Mouse (Mus musculus) hindbrain, embryonic 16.5 days (tissue): Measurements from ENCODE around the gene Slc38a6. TPM values are rescaled to one million over a fixed set of nuclear protein-coding genes. Genes with fewer than 3 reads are reported as not detected.

Experiments used
- ATAC-seq: fragments of 200-750 bp; cut with Nextera tagmentation; 2 replicates; pipeline ENCODE4 v1.8.0; 2017; ENCODE audit warnings: moderate TSS enrichment, moderate library complexity
- H3K27ac ChIP-seq: fragments of 300-500 bp; sonication (generic); 2 replicates; pipeline ENCODE4 v1.5.1; 2014; ENCODE audit warnings: low read depth, mild to moderate bottlenecking, control low read depth, low read length, moderate library complexity
- H3K27me3 ChIP-seq: fragments of 300-500 bp; sonication (generic); replicated peaks from 2 replicates; pipeline ENCODE4 v1.6.1; 2014; ENCODE audit warnings: low read length; ENCODE audit not compliant: control insufficient read depth, insufficient read depth
- H3K36me3 ChIP-seq: fragments of 300-500 bp; sonication (generic); 2 replicates; pipeline ENCODE4 v1.6.1; 2014; ENCODE audit warnings: mild to moderate bottlenecking, low read length, moderate library complexity, mixed read lengths; ENCODE audit not compliant: control insufficient read depth, insufficient read depth
- H3K4me1 ChIP-seq: fragments of 300-500 bp; sonication (generic); 2 replicates; pipeline ENCODE4 v1.6.1; 2014; ENCODE audit warnings: low read depth, low read length; ENCODE audit not compliant: control insufficient read depth, insufficient read depth
- H3K4me2 ChIP-seq: fragments of 300-500 bp; sonication (generic); 2 replicates; pipeline ENCODE4 v1.6.1; 2014; ENCODE audit warnings: mild to moderate bottlenecking, low read length, control low read depth, moderate library complexity
- H3K4me3 ChIP-seq: fragments of 300-500 bp; sonication (generic); 2 replicates; pipeline ENCODE4 v1.5.1; 2014; ENCODE audit warnings: mild to moderate bottlenecking, low read length, control low read depth, moderate library complexity
- H3K9ac ChIP-seq: fragments of 300-500 bp; sonication (generic); 2 replicates; pipeline ENCODE4 v1.6.1; 2014; ENCODE audit warnings: low read depth, mild to moderate bottlenecking, control low read depth, low read length, moderate library complexity
- H3K9me3 ChIP-seq: fragments of 300-500 bp; sonication (generic); 2 replicates; pipeline ENCODE4 v1.6.1; 2014; ENCODE audit warnings: mild to moderate bottlenecking, low read length, moderate library complexity; ENCODE audit not compliant: control insufficient read depth
- WGBS: fragments of 180-500 bp; shearing (Covaris S2); extraction: QIAGEN DNeasy Blood & Tissue Kit; methylation state at CpG from one replicate; pipeline ENCODE4 v1.1.7; 2014; 5-methylcytosine and 5-hydroxymethylcytosine counted together
- polyA plus RNA-seq: library from polyadenylated mRNA; unstranded; fragments of >200 nt; fragmentation: Nextera tagmentation; extraction: Ambion mirVana; gene quantifications from 2 replicates; pipeline ENCODE4 v1.2.1, GENCODE M21; 2015

Gene Slc38a6
- polyA plus RNA-seq, 1 experiment from 2014 or later, result 8.5 TPM

GRCm38 (mm10) chr12:73401520-73402130 lies 115.0 kb downstream of the Slc38a6 start:
- no peaks in the 10 kb centered on the region; the same call in 1 of the 2 replicates for H3K4me1 ChIP-seq
- no peaks in the 10 kb centered on the region for H3K9me3 ChIP-seq
- 82% methylated on average over 3 of the region's 3 CpGs for WGBS
- no peaks in the 10 kb centered on the region for H3K36me3 ChIP-seq
- H3K27me3 ChIP-seq, result no peaks in the 10 kb centered on the region
- no peak overlapping the region for H3K27ac ChIP-seq
- H3K4me2 ChIP-seq, result no peak overlapping the region
- H3K4me3 ChIP-seq, result no peak overlapping the region
- H3K9ac ChIP-seq, result no peak overlapping the region
- no peak for ATAC-seq

- ATAC-seq, result no peak
Observed at GRCm38 (mm10) chr12:73402137-73402712, 115.6 kb downstream of the Slc38a6 start.

GRCm38 (mm10) chr12:73402851-73403665 lies 116.5 kb downstream of the Slc38a6 start:
- no peak for ATAC-seq
- 88% methylated on average over 11 of the region's 11 CpGs for WGBS
- H3K9ac ChIP-seq, result no peak overlapping the region

More at GRCm38 (mm10) chr12:73402137-73402712, 115.6 kb downstream of the Slc38a6 start:
- H3K36me3 ChIP-seq, result no peaks in the 10 kb centered on the region
- no peaks in the 10 kb centered on the region for H3K9me3 ChIP-seq
- H3K4me3 ChIP-seq, result no peak overlapping the region
- H3K4me1 ChIP-seq, result no peaks in the 10 kb centered on the region; the same call in 1 of the 2 replicates
- H3K27me3 ChIP-seq, result no peaks in the 10 kb centered on the region
- 78% methylated on average over 5 of the region's 5 CpGs for WGBS
- H3K27ac ChIP-seq, result no peak overlapping the region
- no peak overlapping the region for H3K9ac ChIP-seq
- no peak overlapping the region for H3K4me2 ChIP-seq

More at GRCm38 (mm10) chr12:73402851-73403665, 116.5 kb downstream of the Slc38a6 start:
- no peaks in the 10 kb centered on the region for H3K27me3 ChIP-seq
- no peak overlapping the region for H3K27ac ChIP-seq
- no peaks in the 10 kb centered on the region; the same call in 1 of the 2 replicates for H3K4me1 ChIP-seq
- no peaks in the 10 kb centered on the region for H3K9me3 ChIP-seq
- no peak overlapping the region for H3K4me2 ChIP-seq
- no peak overlapping the region for H3K4me3 ChIP-seq
- no peaks in the 10 kb centered on the region for H3K36me3 ChIP-seq

Other genes starting within 250 kb of the Slc38a6 start
- 0.58 and 1.5 TPM in 2 replicates for gene Six1, start 232.9 kb upstream of the Slc38a6 start, polyA plus RNA-seq
- 0.24 and 0.47 TPM in 2 replicates for gene Six4, start 173.3 kb upstream of the Slc38a6 start, polyA plus RNA-seq
- gene Mnat1, start 163.1 kb upstream of the Slc38a6 start, polyA plus RNA-seq, result 16.2 and 17.4 TPM in 2 replicates
- 14.1 and 14.9 TPM in 2 replicates for gene Trmt5, start 69 bp upstream of the Slc38a6 start, polyA plus RNA-seq